Mouse (Mus musculus) adrenal gland, adult 2 months (tissue): ENCODE data around the gene Clk3. TPM values are rescaled to one million over a fixed set of nuclear protein-coding genes. Genes with fewer than 3 reads are reported as not detected.

ENCODE experiments used
- DNase-seq: peaks from one replicate; pipeline ENCODE4 v3.0.0; 2021
- long read RNA-seq: library from polyadenylated mRNA; stranded (forward); transcript quantifications from one replicate; pipeline ENCODE4 v2.0.0, GENCODE M21; 2021
- polyA plus RNA-seq: library from polyadenylated mRNA; depleted of rRNA; stranded (reverse); fragments of >200 nt; gene quantifications from 2 replicates; pipeline ENCODE4 v1.2.3, GENCODE M21; 2012; rRNA removed
- total RNA-seq, 2 experiments: library from RNA; stranded (reverse); gene quantifications; 2 replicates each; pipeline ENCODE4 v1.2.3; 2021

Gene Clk3
- 10 to 100 TPM; 52.2 to 87.8 TPM for total RNA-seq
- polyA plus RNA-seq, result 45.7 and 60.6 TPM in 2 replicates
- long read RNA-seq, transcript Clk3-201 (13 exons, 2,496 nt), result major isoform, 46 of 55 reads
- long read RNA-seq, partial matches to known transcripts, result 2 of 55 reads
- long read RNA-seq, other reads (novel, unspliced or antisense), result 7 of 55 reads

- no peak for DNase-seq
Observed at GRCm38 (mm10) chr9:57765364-57766351, at the start of gene Clk3. Clk3 (minus strand) TSS chr9:57765860.

GRCm38 (mm10) chr9:57814866-57815265 lies 49.2 kb upstream of the Clk3 start:
- DNase-seq, result no peak

- no peak for DNase-seq
Observed at GRCm38 (mm10) chr9:57814014-57814413, 48.4 kb upstream of the Clk3 start.

DNA sequence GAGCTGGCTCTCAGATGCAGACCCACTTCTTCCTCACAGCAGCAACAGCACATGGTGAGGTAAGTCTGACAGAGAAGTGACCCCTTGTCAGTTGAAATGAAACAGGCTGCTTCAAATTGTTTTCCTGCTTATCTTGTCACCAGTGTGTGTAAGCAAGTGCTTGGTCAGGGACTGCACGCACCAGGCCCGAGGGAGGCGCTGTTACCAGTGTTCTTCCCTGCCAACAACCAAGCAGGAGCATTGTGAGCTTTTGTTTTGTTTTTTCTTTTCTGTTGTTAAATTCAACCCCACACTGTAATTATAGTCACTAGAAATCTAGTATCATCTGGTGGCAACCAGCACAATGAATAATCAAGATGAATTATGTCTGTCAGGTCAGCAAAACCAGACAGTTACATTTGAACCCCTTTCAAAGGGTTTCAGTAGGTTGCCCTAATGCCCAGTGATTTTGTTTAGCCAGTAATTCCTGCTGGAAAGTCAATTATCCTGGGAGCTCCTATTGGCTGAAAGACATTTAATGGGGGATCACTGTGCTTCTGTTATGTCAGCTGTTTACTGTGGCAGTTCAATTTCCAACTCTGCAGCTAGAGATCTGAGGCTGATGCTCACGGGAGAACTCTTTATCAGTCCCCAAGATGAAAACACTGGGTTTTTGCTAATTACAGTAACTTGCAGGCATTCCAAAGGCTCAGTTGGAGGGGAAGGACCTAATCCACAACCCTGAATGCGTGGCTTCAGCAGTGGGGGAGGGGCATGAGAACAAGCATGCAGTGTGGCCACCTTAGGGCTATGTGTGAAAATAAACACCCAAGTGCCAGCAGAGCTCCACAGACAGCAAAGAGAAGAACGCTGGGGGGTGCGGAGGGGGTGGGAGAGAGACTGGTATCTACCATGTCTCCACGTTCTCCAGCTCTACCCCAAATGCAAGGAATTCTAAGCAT lies 46.4 kb upstream of the Clk3 start:
- DNase-seq, result no peak

DNA sequence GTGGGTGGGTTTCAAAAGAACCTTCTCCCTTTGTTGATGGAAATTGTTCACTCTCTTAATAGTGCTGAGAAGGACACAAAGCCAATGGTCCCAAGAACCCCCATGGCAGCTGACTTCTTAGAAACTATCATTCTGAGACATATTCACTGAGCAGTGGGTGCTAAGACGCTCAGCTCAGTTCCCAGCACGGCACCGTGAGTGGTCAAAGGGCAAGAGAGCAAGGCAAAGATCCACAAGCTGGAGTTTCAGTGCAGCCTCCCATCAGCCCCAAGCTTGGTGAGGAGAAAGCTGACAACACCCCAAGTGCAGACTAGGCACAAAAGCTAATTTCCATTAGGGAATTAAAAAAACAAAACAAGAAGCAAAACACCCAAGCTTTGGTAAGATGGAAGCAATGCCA lies 45.0 kb upstream of the Clk3 start:
- DNase-seq, result no peak

GRCm38 (mm10) chr9:57808771-57809310 lies 43.2 kb upstream of the Clk3 start:
- DNase-seq, result no peak

DNA sequence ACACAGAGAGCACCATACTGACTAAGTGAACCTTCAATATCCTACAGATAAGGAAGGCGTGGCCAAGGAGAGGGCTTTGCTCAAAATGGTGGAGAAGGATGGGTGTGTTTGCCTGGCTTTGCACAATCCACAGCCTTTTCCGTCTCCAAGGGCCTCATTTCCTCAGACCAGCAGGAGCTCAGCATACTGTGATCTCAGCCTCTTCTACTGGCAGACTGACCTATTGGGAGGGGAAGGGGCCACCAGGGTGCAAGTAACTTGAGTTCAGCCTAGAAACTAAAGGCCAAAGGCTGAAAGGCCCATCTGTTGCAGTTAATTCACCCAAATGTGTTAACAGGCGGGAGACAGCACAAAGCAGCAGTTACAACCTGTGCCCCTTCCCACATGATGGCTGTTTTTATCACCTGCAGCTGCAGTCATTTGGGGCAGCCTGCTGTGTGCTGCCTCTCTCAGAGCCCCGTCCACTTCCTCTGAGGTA lies 41.6 kb upstream of the Clk3 start:
- no peak for DNase-seq

DNA sequence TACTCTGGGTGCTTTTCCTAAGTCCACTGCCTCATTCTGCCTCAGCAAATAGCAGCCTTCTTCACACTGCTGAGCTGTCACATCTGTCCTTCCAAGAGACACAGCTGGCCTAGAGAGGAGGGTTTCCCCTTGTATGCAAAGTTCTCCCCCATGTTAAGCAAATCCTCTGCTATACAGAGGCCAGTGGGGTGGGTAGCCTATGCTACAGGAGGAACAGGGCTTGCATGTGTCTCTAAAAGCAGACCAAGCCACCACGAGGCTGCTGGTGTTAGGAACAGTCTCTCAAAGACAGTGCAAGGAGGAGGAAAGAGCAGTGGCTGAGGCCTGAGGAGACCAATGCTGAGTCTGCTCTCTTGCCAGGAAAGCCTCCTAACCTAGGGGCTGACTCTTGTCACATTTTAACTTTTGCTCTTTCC lies 40.4 kb upstream of the Clk3 start:
- DNase-seq, result no peak

- DNase-seq, result no peak
Observed at GRCm38 (mm10) chr9:57805087-57805737, 39.6 kb upstream of the Clk3 start.

DNA sequence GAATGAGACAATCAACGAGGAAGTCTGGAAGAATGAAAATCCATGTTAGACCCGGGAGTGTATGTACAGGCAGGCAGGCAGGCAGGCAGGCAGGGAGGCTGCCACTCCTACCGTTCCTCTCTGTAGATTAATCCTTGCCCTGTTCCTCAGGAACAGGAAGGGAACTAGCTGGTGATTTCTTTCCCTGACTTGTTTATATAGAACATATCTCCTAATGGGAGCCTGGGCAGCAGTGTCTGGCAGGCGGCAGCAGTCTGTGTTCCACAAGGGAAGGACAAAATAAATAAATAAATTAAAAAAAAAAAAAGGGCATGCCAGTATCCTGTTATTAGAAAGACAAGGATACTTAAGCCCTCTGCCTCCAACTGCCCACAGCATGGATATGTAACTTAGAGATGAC lies 38.2 kb upstream of the Clk3 start:
- no peak for DNase-seq

DNA sequence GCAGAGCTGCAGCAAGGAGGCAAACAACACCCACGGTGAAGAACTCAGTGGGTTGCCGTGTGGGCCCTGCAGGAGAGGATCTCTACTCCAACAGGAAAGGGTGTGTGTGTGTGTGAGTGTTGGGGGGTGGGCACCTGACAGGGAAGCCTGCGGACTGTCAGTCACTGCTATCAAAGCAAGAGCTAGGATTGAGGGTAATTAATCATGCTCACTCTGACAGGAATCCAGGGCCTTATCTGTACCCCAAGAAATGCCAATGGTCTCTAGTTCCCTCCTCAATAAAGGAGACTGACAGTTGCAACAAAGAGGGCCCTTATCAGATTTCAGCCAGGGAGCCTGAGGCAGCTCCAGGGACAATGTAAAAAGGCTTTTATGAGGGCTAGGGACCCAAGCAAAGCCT lies 37.4 kb upstream of the Clk3 start:
- no peak for DNase-seq

DNA sequence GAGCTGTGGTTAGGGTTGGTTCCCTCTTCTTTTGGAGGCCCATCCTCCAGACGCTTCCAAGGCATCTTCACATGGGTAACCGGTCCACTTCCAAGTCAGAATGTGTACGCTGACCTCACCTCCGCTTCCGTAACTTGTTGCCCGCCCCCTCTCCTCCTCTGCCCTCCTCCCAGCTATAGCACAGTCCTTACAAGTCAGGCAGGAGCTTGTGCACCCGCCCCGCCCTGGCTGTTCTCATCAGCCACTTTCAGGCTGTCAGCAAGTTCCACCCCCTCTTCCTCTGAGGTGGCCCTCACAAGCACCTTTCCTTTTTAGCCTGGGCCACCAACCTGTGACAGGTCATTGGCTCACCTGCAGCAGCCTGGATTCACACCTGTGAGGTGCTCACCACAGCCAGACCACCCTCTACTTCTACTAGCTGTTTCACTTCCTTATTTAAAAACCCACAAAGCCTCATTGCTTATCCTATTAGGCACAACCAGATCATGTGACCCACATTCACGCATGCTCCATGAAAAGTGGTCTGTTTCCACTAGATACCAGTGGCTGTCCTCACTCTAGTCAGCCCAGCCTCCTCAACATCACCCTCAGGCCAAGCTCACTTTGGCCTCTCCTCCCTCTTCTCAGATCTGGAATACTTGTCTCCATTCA lies 34.8 kb upstream of the Clk3 start:
- no peak for DNase-seq

DNA sequence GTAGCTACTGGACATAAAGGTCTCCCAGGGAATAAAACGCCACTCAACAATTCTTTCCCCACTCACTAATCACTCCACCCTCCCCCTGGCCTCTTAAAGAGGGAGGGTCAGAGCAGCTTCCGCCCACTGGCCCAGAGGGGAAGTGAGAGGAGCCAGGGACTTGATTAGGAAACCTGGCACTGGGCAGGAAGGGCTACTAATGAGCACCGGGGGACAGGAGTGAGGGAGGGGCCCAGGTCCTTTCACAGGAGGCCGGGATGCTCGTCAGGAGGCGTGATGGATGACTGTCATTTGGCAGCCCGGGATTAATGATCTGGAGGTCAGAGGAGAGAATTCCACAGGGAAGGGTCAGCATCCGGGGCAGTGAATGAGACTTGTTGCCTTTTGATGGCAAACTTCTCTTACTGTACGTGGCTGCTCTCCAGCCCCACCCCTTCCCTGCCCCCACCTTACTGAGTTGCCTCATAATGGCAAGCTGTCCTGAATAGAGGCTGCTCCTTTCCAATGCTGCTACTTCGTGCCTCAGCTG lies 33.1 kb upstream of the Clk3 start:
- peak; percentile 26 for DNase-seq

- DNase-seq, result no peak
Observed at GRCm38 (mm10) chr9:57797456-57797855, 31.8 kb upstream of the Clk3 start.

- DNase-seq, result no peak
Observed at GRCm38 (mm10) chr9:57789733-57790132, 24.1 kb upstream of the Clk3 start.

DNA sequence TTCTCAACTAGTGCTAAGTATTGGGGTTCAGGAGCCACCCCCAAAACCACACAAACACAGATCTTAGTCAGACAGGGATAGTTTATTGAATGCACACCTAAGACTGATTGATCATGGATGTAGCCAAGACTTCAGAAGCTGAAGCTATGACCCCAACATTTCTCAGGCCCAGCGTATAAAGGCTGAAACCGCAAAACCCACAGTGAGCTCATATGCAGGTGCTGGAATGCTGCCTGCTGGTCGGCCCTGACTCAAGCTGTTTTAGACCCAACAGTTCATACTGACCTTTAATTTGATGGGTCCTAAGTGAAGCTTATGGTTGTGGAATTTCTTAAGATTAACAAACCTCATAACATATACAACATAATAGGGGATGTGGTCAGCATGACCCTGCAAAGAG lies 17.0 kb upstream of the Clk3 start:
- peak; percentile 14 for DNase-seq

DNA sequence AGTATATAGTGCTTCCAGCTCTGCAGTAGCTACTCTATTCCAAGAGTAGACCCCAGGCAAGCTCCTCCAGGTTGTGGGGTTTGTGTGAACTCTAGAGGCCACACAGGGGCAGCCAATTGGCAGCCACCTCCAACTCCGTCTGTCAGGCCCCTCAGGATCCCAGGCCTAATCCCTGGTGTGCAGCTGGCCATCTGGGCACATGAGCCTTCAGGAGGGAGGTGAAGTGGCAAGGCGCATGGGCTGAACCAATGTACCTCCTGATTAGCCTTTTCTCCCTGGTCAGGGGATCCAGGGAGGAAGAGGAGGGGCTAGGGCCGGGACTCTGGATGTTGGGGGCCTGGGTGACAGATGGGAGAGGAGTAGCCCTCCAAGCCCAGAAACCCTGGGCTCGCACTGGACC lies 10.1 kb upstream of the Clk3 start:
- DNase-seq, result no peak

DNA sequence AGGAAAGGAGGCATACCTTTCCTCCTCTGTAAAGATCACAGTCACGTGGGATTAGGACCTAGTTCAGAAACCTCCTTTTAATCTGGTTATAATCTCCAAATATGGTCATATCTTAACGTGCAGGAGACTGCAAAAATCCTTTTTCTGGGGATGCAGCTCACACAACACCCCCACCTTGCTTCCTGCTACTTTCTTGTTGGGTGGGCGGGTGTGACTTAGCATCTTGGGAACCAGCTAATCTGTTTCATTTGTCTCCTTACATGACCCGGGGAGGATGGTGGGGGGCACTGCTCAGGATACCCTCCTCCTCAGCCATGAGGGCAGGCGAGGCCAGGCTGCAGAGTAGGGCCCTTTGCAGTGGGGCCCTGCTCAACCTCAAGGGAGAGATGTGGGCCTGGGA lies 9.4 kb upstream of the Clk3 start:
- DNase-seq, result no peak

DNA sequence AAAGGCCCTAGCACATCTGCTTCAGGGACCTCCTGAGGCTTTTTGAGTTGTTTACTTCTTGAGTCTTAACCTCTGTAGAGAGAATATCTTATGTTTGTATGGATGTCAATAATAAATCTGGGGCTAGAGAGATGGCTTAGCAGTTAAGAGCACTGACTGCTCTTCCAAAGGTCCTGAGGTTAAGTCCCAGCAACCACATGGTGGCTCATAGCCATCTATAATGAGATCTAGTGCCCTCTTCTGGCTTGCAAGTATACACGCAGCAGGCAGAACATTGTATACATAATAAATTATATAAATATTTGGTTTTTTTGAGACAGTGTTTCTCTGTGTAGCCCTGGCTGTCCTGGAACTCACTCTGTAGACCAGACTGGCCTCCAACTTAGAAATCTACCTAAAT lies 8.5 kb upstream of the Clk3 start:
- no peak for DNase-seq

GRCm38 (mm10) chr9:57773754-57774153 lies 8.1 kb upstream of the Clk3 start:
- no peak for DNase-seq

DNA sequence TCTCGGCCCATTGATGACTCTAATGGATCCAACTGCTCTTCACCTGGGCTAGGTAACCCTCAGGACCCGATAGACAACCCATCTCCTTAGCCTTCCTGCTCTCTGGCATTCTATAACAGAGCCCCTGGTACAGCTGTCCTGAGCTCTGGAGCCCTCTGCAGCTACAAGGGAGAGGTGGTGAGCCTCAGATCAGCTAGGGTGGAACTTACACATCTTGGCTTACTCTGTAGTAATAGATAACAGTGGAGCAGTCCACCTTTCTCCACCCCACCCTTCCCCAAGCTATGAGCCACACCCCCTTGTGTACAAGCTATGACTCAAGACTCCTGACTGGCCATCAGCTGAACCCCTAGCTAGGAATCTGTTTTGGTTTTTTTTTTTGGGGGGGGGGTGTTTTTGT lies 5.2 kb upstream of the Clk3 start:
- DNase-seq, result no peak
